Mouse (Mus musculus): ENCODE results near the gene Cars2. TPM values are rescaled to one million over a fixed set of nuclear protein-coding genes. Genes with fewer than 3 reads are reported as not detected.

Cars2 gene
- polyA plus RNA-seq, 1 experiment from 2014 or later, result 25.4 TPM

DNA sequence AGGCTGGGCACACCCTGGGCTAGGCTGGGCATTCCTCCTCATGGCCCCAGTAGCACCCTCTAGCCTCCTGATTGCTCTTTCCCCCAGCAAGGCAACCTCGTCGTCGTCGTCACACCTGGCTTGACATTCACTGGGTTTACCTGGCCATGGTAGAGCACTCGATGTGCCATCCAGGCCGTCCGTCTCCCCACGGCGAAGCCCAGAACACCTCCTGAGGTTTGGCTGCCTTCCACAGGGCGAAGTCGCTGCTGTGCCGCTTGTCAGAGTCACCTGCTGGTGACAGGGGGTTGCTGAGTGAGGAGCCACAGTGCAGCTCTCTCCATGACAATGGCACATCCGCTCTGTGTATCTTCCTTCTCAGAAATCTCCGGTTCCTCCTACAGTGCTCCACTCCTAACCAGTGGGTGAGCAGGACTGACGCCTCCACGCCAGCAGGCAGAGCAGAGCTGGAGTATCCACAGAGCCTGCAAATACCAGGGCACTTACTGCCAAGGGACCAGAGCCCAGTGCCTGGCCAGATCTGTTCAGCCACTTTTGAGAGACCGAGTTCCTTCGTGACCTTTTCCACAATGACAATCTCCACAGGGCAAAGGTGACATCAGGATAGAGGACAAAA lies 20.3 kb downstream of the Cars2 start:
- WGBS, result 82% methylated on average over 18 of the region's 18 CpGs
- H3K4me3 ChIP-seq, result no peak overlapping the region
- H3K9me3 ChIP-seq, result no peaks in the 10 kb centered on the region
- H3K9ac ChIP-seq, result no peak overlapping the region
- H3K4me1 ChIP-seq (replicated peaks), result no peaks in the 10 kb centered on the region
- no peak for ATAC-seq (ENCODE audit: low read depth)
- H3K36me3 ChIP-seq, result peaks cover 52% of the 10 kb centered on the region
- no peaks in the 10 kb centered on the region for H3K27me3 ChIP-seq
- no peak overlapping the region for H3K4me2 ChIP-seq
- H3K27ac ChIP-seq (replicated peaks), result no peak overlapping the region

DNA sequence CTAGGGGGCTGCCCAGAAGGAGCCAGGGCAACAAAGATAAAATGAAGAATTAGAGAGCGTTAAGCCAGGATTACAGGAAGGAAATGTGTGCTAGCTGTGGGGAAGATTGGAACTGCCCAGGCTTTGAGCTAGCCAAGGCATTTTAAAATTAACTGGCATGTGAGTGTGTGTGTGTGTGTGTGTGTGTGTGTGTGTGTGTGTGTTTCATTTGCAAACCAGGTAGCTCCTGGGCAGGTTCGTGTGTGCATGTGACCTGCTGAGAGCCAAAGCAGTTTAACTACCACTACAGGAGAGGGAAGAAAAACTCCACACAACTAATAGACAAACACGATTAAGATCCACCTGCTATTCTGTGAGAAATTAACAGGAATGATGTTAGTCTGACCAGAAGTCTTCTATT lies 27.3 kb downstream of the Cars2 start:
- H3K27me3 ChIP-seq, result no peaks in the 10 kb centered on the region
- 89% methylated on average over 3 of the region's 3 CpGs for WGBS
- H3K36me3 ChIP-seq, result peaks cover 50% of the 10 kb centered on the region; the same call in 1 of the 2 replicates
- H3K9ac ChIP-seq, result no peak overlapping the region
- H3K9me3 ChIP-seq, result no peaks in the 10 kb centered on the region
- no peak overlapping the region for H3K27ac ChIP-seq (replicated peaks)
- no peak overlapping the region for H3K4me2 ChIP-seq
- no peak overlapping the region for H3K4me3 ChIP-seq
- no peaks in the 10 kb centered on the region for H3K4me1 ChIP-seq (replicated peaks)
- ATAC-seq (ENCODE audit: low read depth), result no peak

DNA sequence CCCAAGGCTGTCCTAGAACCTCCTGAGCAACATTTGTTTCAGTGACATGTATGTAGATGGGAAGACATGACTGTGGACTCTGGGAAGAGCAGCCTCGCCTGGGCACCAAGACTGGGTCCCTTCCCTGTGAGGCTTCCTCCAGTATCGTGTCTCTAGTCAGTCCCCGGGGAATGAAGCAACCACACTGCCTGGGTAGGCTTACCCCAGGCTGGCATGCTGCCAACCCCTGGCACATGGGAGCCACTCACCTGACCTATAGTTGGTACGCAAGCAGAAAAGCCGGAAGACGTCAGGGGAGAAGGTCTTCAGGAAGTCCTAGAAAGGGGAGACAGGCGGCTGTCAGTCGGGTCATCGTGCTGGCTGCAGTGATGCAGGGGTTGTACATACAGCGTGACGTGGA lies 31.9 kb downstream of the Cars2 start:
- Histone ChIP-seq H3K9me3 (no peaks in the 10 kb centered on the region), H3K4me1 (replicated peaks) (no peaks in the 10 kb centered on the region), H3K27ac (replicated peaks) (no peak overlapping the region), H3K27me3 (no peaks in the 10 kb centered on the region), H3K4me2 (no peak overlapping the region), H3K9ac (no peak overlapping the region), H3K4me3 (no peak overlapping the region), H3K36me3 (peaks cover 83% of the 10 kb centered on the region)
- no peak for ATAC-seq (ENCODE audit: low read depth)
- 90% methylated on average over 11 of the region's 11 CpGs for WGBS

GRCm38 (mm10) chr8:11518056-11518396 lies 32.6 kb downstream of the Cars2 start:
- no peaks in the 10 kb centered on the region for H3K9me3 ChIP-seq
- no peak overlapping the region for H3K27ac ChIP-seq (replicated peaks)
- WGBS, result 91% methylated on average over 6 of the region's 6 CpGs
- H3K4me2 ChIP-seq, result no peak overlapping the region
- H3K27me3 ChIP-seq, result no peaks in the 10 kb centered on the region
- H3K9ac ChIP-seq, result no peak overlapping the region
- no peaks in the 10 kb centered on the region for H3K4me1 ChIP-seq (replicated peaks)
- H3K36me3 ChIP-seq, result peaks cover 85% of the 10 kb centered on the region
- no peak overlapping the region for H3K4me3 ChIP-seq
- no peak for ATAC-seq (ENCODE audit: low read depth)

DNA sequence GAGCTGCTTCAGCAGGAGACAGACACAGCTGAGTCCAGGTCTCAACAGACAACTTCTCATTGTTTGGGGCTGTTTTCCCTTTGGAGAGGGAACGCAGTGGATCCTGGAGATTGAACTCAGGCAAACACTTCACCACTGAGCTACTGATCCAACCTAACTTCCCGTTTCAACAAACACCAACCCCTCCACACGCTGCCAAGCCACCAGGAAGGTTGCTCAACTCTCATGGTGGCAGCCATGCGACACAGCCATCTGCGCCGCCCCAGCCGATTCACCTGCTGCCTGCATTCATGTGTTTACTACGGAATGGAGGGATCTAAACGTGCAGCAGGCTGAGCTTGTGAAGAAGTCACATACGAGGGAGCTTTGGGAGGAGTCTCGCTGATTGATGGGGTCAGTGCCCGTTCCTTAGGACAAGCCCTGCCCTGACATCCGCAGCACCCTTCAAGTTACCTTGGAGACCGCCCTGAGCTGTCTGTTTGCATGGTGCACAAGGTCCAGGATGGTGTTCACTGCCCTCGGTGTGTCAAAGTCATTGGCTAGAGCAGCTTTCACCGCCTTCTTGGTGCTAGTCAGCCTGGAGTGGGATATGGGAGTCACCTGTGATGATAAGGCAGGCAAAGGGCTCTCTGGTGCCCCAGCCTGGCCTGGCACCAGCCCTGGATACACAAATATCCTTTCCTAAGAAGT lies 33.1 kb downstream of the Cars2 start:
- no peak overlapping the region for H3K9ac ChIP-seq
- H3K27ac ChIP-seq (replicated peaks), result no peak overlapping the region
- H3K4me3 ChIP-seq, result no peak overlapping the region
- no peaks in the 10 kb centered on the region for H3K4me1 ChIP-seq (replicated peaks)
- no peak for ATAC-seq (ENCODE audit: low read depth)
- no peak overlapping the region for H3K4me2 ChIP-seq
- peaks cover 87% of the 10 kb centered on the region for H3K36me3 ChIP-seq
- H3K9me3 ChIP-seq, result no peaks in the 10 kb centered on the region
- WGBS, result 87% methylated on average over 16 of the region's 16 CpGs
- no peaks in the 10 kb centered on the region for H3K27me3 ChIP-seq

- H3K9me3 ChIP-seq, result no peaks in the 10 kb centered on the region
- ATAC-seq (ENCODE audit: low read depth), result no peak
- H3K9ac ChIP-seq, result no peak overlapping the region
- no peak overlapping the region for H3K4me2 ChIP-seq
- no peaks in the 10 kb centered on the region for H3K4me1 ChIP-seq (replicated peaks)
- peaks cover 87% of the 10 kb centered on the region for H3K36me3 ChIP-seq
- H3K27ac ChIP-seq (replicated peaks), result no peak overlapping the region
- no peaks in the 10 kb centered on the region for H3K27me3 ChIP-seq
- 96% methylated on average over 9 of the region's 9 CpGs for WGBS
- H3K4me3 ChIP-seq, result no peak overlapping the region
Observed at GRCm38 (mm10) chr8:11516292-11516691, 34.3 kb downstream of the Cars2 start.

DNA sequence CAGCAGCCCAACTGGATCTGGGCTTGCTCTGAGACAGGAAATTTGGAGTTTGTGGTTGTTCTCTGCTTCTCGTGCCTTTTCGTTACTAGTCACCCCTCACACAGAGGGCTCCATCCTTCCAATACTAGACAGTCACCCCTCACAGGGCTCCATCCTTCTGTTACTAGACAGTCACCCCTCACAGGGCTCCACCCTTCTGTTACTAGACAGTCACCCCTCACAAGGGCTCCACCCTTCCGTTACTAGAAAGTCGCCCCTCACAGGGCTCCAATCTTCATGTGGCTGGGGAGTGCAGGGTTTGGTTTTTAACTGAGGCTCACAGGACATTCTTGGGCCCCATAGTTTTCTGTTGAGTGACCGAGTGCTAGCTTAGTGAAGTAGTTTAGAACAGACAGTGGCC lies 37.3 kb downstream of the Cars2 start:
- Histone ChIP-seq H3K27ac (replicated peaks) (no peak overlapping the region), H3K4me2 (no peak overlapping the region), H3K4me3 (no peak overlapping the region), H3K36me3 (peaks cover 96% of the 10 kb centered on the region), H3K4me1 (replicated peaks) (no peaks in the 10 kb centered on the region), H3K9me3 (no peaks in the 10 kb centered on the region), H3K9ac (no peak overlapping the region), H3K27me3 (no peaks in the 10 kb centered on the region)
- 90% methylated on average over 5 of the region's 5 CpGs for WGBS
- no peak for ATAC-seq (ENCODE audit: low read depth)

DNA sequence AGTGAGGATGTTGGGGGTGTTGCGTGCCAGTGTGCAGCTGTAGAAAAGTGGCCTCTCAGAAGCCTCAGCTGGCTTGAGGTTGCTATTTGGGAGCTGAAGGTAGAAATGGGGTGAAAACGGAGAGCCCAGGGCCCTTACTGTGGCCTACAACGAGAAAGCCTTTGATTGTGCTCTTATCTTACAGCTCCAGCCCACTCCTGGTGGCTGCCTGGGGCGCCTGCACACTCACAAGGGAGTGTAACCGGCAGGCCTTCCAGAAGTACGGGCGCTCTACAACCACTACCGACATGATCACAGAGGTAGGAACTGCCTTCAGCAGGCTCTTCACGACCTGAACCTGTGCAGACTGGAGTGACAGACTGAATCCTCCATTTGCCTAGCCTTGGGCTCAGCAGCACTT lies 37.9 kb downstream of the Cars2 start:
- no peak for ATAC-seq (ENCODE audit: low read depth)
- 92% methylated on average over 9 of the region's 9 CpGs for WGBS
- Histone ChIP-seq H3K36me3 (peaks cover 95% of the 10 kb centered on the region), H3K4me2 (no peak overlapping the region), H3K4me3 (no peak overlapping the region), H3K27ac (replicated peaks) (no peak overlapping the region), H3K27me3 (no peaks in the 10 kb centered on the region), H3K9ac (no peak overlapping the region), H3K9me3 (no peaks in the 10 kb centered on the region), H3K4me1 (replicated peaks) (no peaks in the 10 kb centered on the region)

GRCm38 (mm10) chr8:11510971-11511370 lies 39.6 kb downstream of the Cars2 start:
- Histone ChIP-seq H3K27ac (replicated peaks) (no peak overlapping the region), H3K9me3 (no peaks in the 10 kb centered on the region), H3K4me2 (no peak overlapping the region), H3K4me1 (replicated peaks) (no peaks in the 10 kb centered on the region), H3K9ac (no peak overlapping the region), H3K36me3 (peaks cover 95% of the 10 kb centered on the region), H3K4me3 (no peak overlapping the region), H3K27me3 (no peaks in the 10 kb centered on the region)
- WGBS, result 91% methylated on average over 5 of the region's 5 CpGs
- no peak for ATAC-seq (ENCODE audit: low read depth)

DNA sequence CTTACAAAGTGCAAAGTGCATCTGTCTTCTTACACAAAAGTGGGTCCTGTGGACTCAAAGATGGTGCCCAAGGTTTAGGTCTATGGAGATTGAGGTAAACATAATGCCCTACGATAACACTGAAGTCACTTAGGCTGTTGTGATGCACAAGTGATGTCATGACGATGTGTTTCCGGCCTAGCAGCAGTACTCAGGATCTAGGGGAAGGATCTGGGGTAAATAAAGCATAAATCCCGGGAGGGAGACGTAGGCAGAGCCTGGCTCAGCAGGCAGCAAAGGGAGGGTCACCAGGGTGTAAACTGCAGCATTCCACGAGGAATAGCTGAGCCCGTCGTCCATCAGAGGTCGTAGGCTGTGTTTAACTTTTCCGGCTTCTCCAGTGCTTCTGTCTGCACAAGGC lies 41.7 kb downstream of the Cars2 start:
- Histone ChIP-seq H3K27ac (replicated peaks) (no peak overlapping the region), H3K27me3 (no peaks in the 10 kb centered on the region), H3K36me3 (peaks cover 96% of the 10 kb centered on the region), H3K4me3 (no peak overlapping the region), H3K9me3 (no peaks in the 10 kb centered on the region), H3K4me1 (replicated peaks) (no peaks in the 10 kb centered on the region), H3K4me2 (no peak overlapping the region), H3K9ac (no peak overlapping the region)
- 89% methylated on average over 10 of the region's 10 CpGs for WGBS
- no peak for ATAC-seq (ENCODE audit: low read depth)

GRCm38 (mm10) chr8:11506802-11507201 lies 43.8 kb downstream of the Cars2 start:
- Histone ChIP-seq H3K36me3 (peaks cover 94% of the 10 kb centered on the region), H3K4me1 (replicated peaks) (no peaks in the 10 kb centered on the region), H3K9ac (no peak overlapping the region), H3K4me3 (no peak overlapping the region), H3K4me2 (no peak overlapping the region), H3K9me3 (no peaks in the 10 kb centered on the region), H3K27me3 (no peaks in the 10 kb centered on the region), H3K27ac (replicated peaks) (no peak overlapping the region)
- ATAC-seq (ENCODE audit: low read depth), result no peak
- WGBS, result 79% methylated on average over 6 of the region's 6 CpGs

- H3K9me3 ChIP-seq, result no peaks in the 10 kb centered on the region
- no peak overlapping the region for H3K4me2 ChIP-seq
- H3K27ac ChIP-seq (replicated peaks), result no peak overlapping the region
- H3K36me3 ChIP-seq, result peaks cover 87% of the 10 kb centered on the region
- no peak overlapping the region for H3K4me3 ChIP-seq
- no peaks in the 10 kb centered on the region for H3K4me1 ChIP-seq (replicated peaks)
- no peak overlapping the region for H3K9ac ChIP-seq
- no peaks in the 10 kb centered on the region for H3K27me3 ChIP-seq
- WGBS, result 84% methylated on average over 14 of the region's 14 CpGs
- no peak for ATAC-seq (ENCODE audit: low read depth)
Observed at GRCm38 (mm10) chr8:11506074-11506473, 44.5 kb downstream of the Cars2 start.
